Mouse (Mus musculus) lung, postnatal 0 days (tissue): ENCODE measurements at regions not wholly inside any gene's neighbourhood (a gene's known extent, or its start where the extent isn't known, plus 50 kb on each side); places are given as distances from the start of the nearest gene placed in this dataset.

Experiments
- ATAC-seq: fragments of 200-750 bp; cut with Nextera tagmentation; 2 replicates; pipeline ENCODE4 v1.8.0; 2017; ENCODE audit warnings: moderate library complexity
- DNase-seq: peaks from one replicate; pipeline ENCODE4 v3.0.0-alpha.2; 2016; ENCODE audit warnings: low spot score
- H3K27ac ChIP-seq: fragments of 300-500 bp; sonication (generic); 2 replicates; pipeline ENCODE4 v1.5.1; 2014; ENCODE audit warnings: antibody characterized with exemption, mild to moderate bottlenecking, low read length, mixed read lengths
- H3K27me3 ChIP-seq: fragments of 300-500 bp; sonication (generic); replicated peaks from 2 replicates; pipeline ENCODE4 v1.6.1; 2014; ENCODE audit warnings: low read length, mixed read lengths; ENCODE audit not compliant: insufficient read depth
- H3K36me3 ChIP-seq: fragments of 300-500 bp; sonication (generic); 2 replicates; pipeline ENCODE4 v1.6.1; 2014; ENCODE audit warnings: low read length, mixed read lengths; ENCODE audit not compliant: insufficient read depth
- H3K4me1 ChIP-seq: fragments of 300-500 bp; sonication (generic); 2 replicates; pipeline ENCODE4 v1.6.1; 2014; ENCODE audit warnings: antibody characterized with exemption, low read depth, low read length, mixed read lengths; ENCODE audit not compliant: insufficient read depth
- H3K4me2 ChIP-seq: fragments of 300-500 bp; sonication (generic); replicated peaks from 2 replicates; pipeline ENCODE4 v1.6.1; 2014; ENCODE audit warnings: low read depth, mild to moderate bottlenecking, low read length, moderate library complexity, mixed read lengths
- H3K4me3 ChIP-seq: fragments of 300-500 bp; sonication (generic); 2 replicates; pipeline ENCODE4 v1.5.1; 2014; ENCODE audit warnings: low read depth, low read length
- H3K9ac ChIP-seq: fragments of 300-500 bp; sonication (generic); replicated peaks from 2 replicates; pipeline ENCODE4 v1.6.1; 2014; ENCODE audit warnings: low read depth, mild to moderate bottlenecking
- H3K9me3 ChIP-seq: fragments of 300-500 bp; sonication (generic); 2 replicates; pipeline ENCODE4 v1.6.1; 2016; ENCODE audit warnings: low read length, mixed read lengths
- CTCF ChIP-seq: IDR thresholded peaks from 2 replicates; pipeline ENCODE4 v1.5.1; 2016; ENCODE audit warnings: antibody characterized with exemption, mild to moderate bottlenecking
- EP300 ChIP-seq: IDR thresholded peaks from 2 replicates; pipeline ENCODE4 v1.6.1; 2016; ENCODE audit warnings: antibody characterized with exemption, mild to moderate bottlenecking, control low read depth
- WGBS: fragments of 180-500 bp; shearing (Covaris S2); extraction: QIAGEN DNeasy Blood & Tissue Kit; methylation state at CpG from one replicate; pipeline ENCODE4 v1.1.7; 2014; 5-methylcytosine and 5-hydroxymethylcytosine counted together

- 77% methylated on average over 5 of the region's 5 CpGs for WGBS
Observed at GRCm38 (mm10) chr9:61021810-61022209, 227.5 kb downstream of the Uaca start.

GRCm38 (mm10) chr9:61022371-61023026 lies 228.2 kb downstream of the Uaca start:
- ATAC-seq = peak; percentile 70
- H3K9ac ChIP-seq = no peak overlapping the region
- 71% methylated on average over 6 of the region's 6 CpGs for WGBS

More at GRCm38 (mm10) chr9:61021810-61022209, 227.5 kb downstream of the Uaca start:
- Histone ChIP-seq H3K4me1 (no peaks in the 10 kb centered on the region), H3K27me3 (no peaks in the 10 kb centered on the region), H3K9ac (no peak overlapping the region), H3K36me3 (no peaks in the 10 kb centered on the region), H3K27ac (no peak overlapping the region), H3K4me3 (no peak overlapping the region), H3K9me3 (no peaks in the 10 kb centered on the region), H3K4me2 (no peak overlapping the region)
- TF ChIP-seq EP300 = no peak
- no peak for TF ChIP-seq CTCF
- DNase-seq (no peak), ATAC-seq (no peak)

GRCm38 (mm10) chr9:61025341-61025740 lies 231.0 kb downstream of the Uaca start:
- peak; percentile 28 for DNase-seq
- no peak overlapping the region for H3K4me2 ChIP-seq
- TF ChIP-seq EP300 (no peak), CTCF (no peak)
- H3K4me1 ChIP-seq = no peaks in the 10 kb centered on the region
- H3K4me3 ChIP-seq = no peak overlapping the region
- WGBS = 85% methylated on average over 6 of the region's 6 CpGs
- H3K9ac ChIP-seq = no peak overlapping the region
- no peak for ATAC-seq
- no peaks in the 10 kb centered on the region for H3K27me3 ChIP-seq
- no peaks in the 10 kb centered on the region for H3K36me3 ChIP-seq
- H3K9me3 ChIP-seq = no peaks in the 10 kb centered on the region
- H3K27ac ChIP-seq = no peak overlapping the region

More at GRCm38 (mm10) chr9:61022371-61023026, 228.2 kb downstream of the Uaca start:
- Histone ChIP-seq H3K4me2 (no peak overlapping the region), H3K27ac (no peak overlapping the region), H3K9me3 (no peaks in the 10 kb centered on the region), H3K4me1 (no peaks in the 10 kb centered on the region), H3K27me3 (no peaks in the 10 kb centered on the region), H3K4me3 (no peak overlapping the region), H3K36me3 (no peaks in the 10 kb centered on the region)
- TF ChIP-seq EP300 (0 out of 2 replicates have a peak, but pooled peaks have one; percentile 16), CTCF (no peak)
- peak; percentile 68 for DNase-seq

- Histone ChIP-seq H3K36me3 (no peaks in the 10 kb centered on the region), H3K27me3 (no peaks in the 10 kb centered on the region), H3K9me3 (no peaks in the 10 kb centered on the region), H3K4me1 (0 out of 2 replicates have a peak, but pooled peaks cover 3% of the 10 kb centered on the region), H3K9ac (no peak overlapping the region), H3K27ac (no peak overlapping the region), H3K4me3 (no peak overlapping the region), H3K4me2 (no peak overlapping the region)
- DNase-seq (no peak), ATAC-seq (no peak)
- TF ChIP-seq CTCF (no peak), EP300 (no peak)
- WGBS = 66% methylated on average over 12 of the region's 12 CpGs
Observed at GRCm38 (mm10) chr9:61028775-61029401, 234.5 kb downstream of the Uaca start.

- no peaks in the 10 kb centered on the region for H3K9me3 ChIP-seq
- peak overlapping the region; percentile 27; the same call in 1 of the 2 replicates for H3K4me2 ChIP-seq
- H3K9ac ChIP-seq = no peak overlapping the region
- H3K36me3 ChIP-seq = no peaks in the 10 kb centered on the region
- no peak overlapping the region for H3K4me3 ChIP-seq
- DNase-seq (peak; percentile 68), ATAC-seq (peak; percentile 75)
- H3K4me1 ChIP-seq = 0 out of 2 replicates have a peak, but pooled peaks cover 3% of the 10 kb centered on the region
- 40% methylated on average over 21 of the region's 26 CpGs for WGBS
- no peak for TF ChIP-seq CTCF
- TF ChIP-seq EP300 = 0 out of 2 replicates have a peak, but pooled peaks have one; percentile 40
- H3K27ac ChIP-seq = no peak overlapping the region
- no peaks in the 10 kb centered on the region for H3K27me3 ChIP-seq
Observed at GRCm38 (mm10) chr9:61031699-61032447, 237.5 kb downstream of the Uaca start.
